Mouse (Mus musculus) C2C12 (cell line): Measurements from ENCODE around the gene Tnrc6c.

ENCODE experiments used
- CEBPB ChIP-seq: IDR thresholded peaks from one replicate; pipeline ENCODE4 v1.6.1; 2011; ENCODE audit warnings: low read depth, mild to moderate bottlenecking, control low read depth, moderate library complexity
- CTCF ChIP-seq: IDR thresholded peaks from one replicate; pipeline ENCODE4 v1.5.1; 2011; ENCODE audit not compliant: control insufficient read depth, insufficient read depth, insufficient read length
- FOSL1 ChIP-seq: IDR thresholded peaks from one replicate; pipeline ENCODE4 v1.8.0; 2011; ENCODE audit warnings: mild to moderate bottlenecking, low read length; ENCODE audit not compliant: poor library complexity, insufficient read depth, severe bottlenecking
- MAX ChIP-seq: IDR thresholded peaks from one replicate; pipeline ENCODE4 v1.6.1; 2011; ENCODE audit warnings: mild to moderate bottlenecking, control low read depth
- MYOG ChIP-seq: IDR thresholded peaks from one replicate; pipeline ENCODE4 v1.6.1; 2011; ENCODE audit not compliant: control insufficient read depth, insufficient read length; ENCODE audit errors: extremely low read depth
- USF1 ChIP-seq: IDR thresholded peaks from one replicate; pipeline ENCODE4 v1.6.1; 2011; ENCODE audit warnings: low read depth, mild to moderate bottlenecking, control low read depth, moderate library complexity

GRCm38 (mm10) chr11:117794035-117794551 is 140.0 kb downstream of the Tnrc6c start:
- TF ChIP-seq CTCF (no peak), CEBPB (no peak), MYOG (no peak), FOSL1 (no peak), USF1 (no peak), MAX (no peak)
